Mouse (Mus musculus) embryonic facial prominence, embryonic 10.5 days (tissue): ENCODE results near the gene Cilp2. TPM values are rescaled to one million over a fixed set of nuclear protein-coding genes. Genes with fewer than 3 reads are reported as not detected.

Experiments
- DNase-seq: peaks from one replicate; pipeline ENCODE4 v3.0.0-alpha.2; 2017; ENCODE audit warnings: low spot score
- H3K27ac ChIP-seq: fragments of 300-500 bp; sonication (generic); replicated peaks from 2 replicates; pipeline ENCODE4 v1.5.1; 2016; ENCODE audit warnings: mild to moderate bottlenecking
- H3K27me3 ChIP-seq: fragments of 300-500 bp; sonication (generic); replicated peaks from 2 replicates; pipeline ENCODE4 v1.6.1; 2016; ENCODE audit warnings: low read depth, mild to moderate bottlenecking; ENCODE audit not compliant: poor library complexity, severe bottlenecking
- H3K36me3 ChIP-seq: fragments of 300-500 bp; sonication (generic); replicated peaks from 2 replicates; pipeline ENCODE4 v1.6.1; 2016; ENCODE audit warnings: mild to moderate bottlenecking, moderate library complexity
- H3K4me1 ChIP-seq: fragments of 300-500 bp; sonication (generic); 2 replicates; pipeline ENCODE4 v1.6.1; 2016
- H3K4me3 ChIP-seq: fragments of 300-500 bp; sonication (generic); 2 replicates; pipeline ENCODE4 v1.5.1; 2016; ENCODE audit warnings: mild to moderate bottlenecking, moderate library complexity
- H3K9me3 ChIP-seq: fragments of 300-500 bp; sonication (generic); 2 replicates; pipeline ENCODE4 v1.6.1; 2016; ENCODE audit warnings: mild to moderate bottlenecking
- WGBS: fragments of 180-500 bp; shearing (Covaris S2); methylation state at CpG from one replicate; pipeline ENCODE4 v1.1.7; 2016; 5-methylcytosine and 5-hydroxymethylcytosine counted together
- polyA plus RNA-seq: library from polyadenylated mRNA; unstranded; fragments of >200 nt; fragmentation: Nextera tagmentation; extraction: Ambion mirVana; gene quantifications from 2 replicates; pipeline ENCODE4 v1.2.1, GENCODE M21; 2016

Gene Cilp2
- polyA plus RNA-seq, 1 experiment from 2014 or later: 0.54 TPM

DNA sequence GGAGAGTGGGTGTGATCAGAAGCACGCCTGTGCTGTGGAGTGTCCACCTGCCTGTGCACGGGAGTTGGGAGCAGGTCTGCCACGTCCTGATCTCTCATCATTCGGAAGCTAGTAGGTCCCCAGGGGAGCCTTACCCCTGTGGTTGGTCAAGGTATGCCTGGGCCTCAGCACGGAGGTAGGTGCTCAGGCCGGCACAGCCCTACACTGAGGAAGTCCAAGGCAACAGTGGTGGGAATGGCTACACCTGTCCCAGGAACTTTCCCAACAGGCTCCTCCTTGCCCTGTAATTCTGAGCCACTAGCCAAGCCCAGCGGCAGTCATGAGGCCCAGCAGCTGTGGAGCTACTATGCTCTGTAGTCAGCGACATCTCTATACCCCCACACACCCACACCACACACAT is 7.8 kb downstream of the Cilp2 start:
- Histone ChIP-seq H3K27ac (no peak overlapping the region), H3K4me3 (no peak overlapping the region), H3K4me1 (peaks cover 22% of the 10 kb centered on the region), H3K27me3 (peaks cover 100% of the 10 kb centered on the region), H3K36me3 (no peaks in the 10 kb centered on the region), H3K9me3 (0 out of 2 replicates have a peak, but pooled peaks cover 4% of the 10 kb centered on the region)
- 63% methylated on average over 8 of the region's 8 CpGs for WGBS
- DNase-seq: no peak

GRCm38 (mm10) chr8:69877992-69878391 is 9.5 kb downstream of the Cilp2 start:
- Histone ChIP-seq H3K27me3 (peaks cover 94% of the 10 kb centered on the region), H3K9me3 (0 out of 2 replicates have a peak, but pooled peaks cover 4% of the 10 kb centered on the region), H3K4me1 (peaks cover 24% of the 10 kb centered on the region), H3K4me3 (no peak overlapping the region), H3K36me3 (no peaks in the 10 kb centered on the region), H3K27ac (no peak overlapping the region)
- whole genome bisulfite sequencing: 64% methylated on average over 3 of the region's 3 CpGs
- DNase-seq: no peak

DNA sequence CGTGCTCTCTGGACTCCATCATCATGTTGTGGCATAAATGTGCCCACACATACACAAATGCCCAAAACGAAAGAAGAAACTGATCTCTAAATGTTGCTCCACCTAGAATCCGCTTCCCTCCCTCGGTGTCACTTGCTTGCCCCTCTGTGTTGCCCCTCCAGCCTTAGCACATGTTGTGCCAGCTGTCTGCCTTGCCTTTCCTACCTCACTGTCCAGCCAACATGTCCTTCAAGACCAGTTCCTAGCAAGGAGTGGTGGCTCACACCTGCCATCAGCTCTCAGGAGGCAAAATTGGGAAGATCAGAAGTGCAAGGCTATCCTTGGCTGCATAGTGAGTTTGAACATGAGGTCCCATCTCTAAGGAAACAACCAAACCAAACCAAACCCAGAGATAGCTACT is 10.1 kb downstream of the Cilp2 start:
- H3K27me3 ChIP-seq: peaks cover 88% of the 10 kb centered on the region
- DNase-seq: no peak
- H3K36me3 ChIP-seq: no peaks in the 10 kb centered on the region
- no peak overlapping the region for H3K27ac ChIP-seq
- 83% methylated on average over 4 of the region's 4 CpGs for WGBS
- H3K4me3 ChIP-seq: no peak overlapping the region
- H3K9me3 ChIP-seq: 0 out of 2 replicates have a peak, but pooled peaks cover 4% of the 10 kb centered on the region
- peaks cover 22% of the 10 kb centered on the region for H3K4me1 ChIP-seq

DNA sequence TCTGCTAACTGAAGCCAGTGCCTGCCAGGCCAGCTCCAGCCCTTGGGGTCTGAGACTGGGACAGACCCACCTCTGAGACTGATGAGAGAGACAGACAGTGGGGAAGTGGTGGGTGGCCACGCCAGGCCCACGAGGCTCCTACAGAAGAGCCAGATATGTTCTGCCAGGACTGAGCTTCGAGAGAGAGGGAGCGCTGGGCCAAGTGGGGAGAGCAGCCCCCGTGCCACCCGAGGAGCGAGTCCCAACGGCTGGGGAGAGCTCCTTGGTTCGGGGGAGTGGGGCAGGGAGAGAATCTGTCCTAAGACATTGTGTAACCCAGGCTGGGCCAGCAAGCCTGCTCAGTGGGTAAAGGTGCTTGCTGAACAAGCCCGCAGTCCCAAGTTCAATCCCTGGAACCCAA is 10.5 kb downstream of the Cilp2 start:
- DNase-seq: no peak
- Histone ChIP-seq H3K4me3 (no peak overlapping the region), H3K27ac (no peak overlapping the region), H3K4me1 (peaks cover 18% of the 10 kb centered on the region), H3K36me3 (no peaks in the 10 kb centered on the region), H3K27me3 (peaks cover 84% of the 10 kb centered on the region), H3K9me3 (0 out of 2 replicates have a peak, but pooled peaks cover 4% of the 10 kb centered on the region)
- 77% methylated on average over 10 of the region's 10 CpGs for WGBS

- no peak for DNase-seq
- Histone ChIP-seq H3K9me3 (no peaks in the 10 kb centered on the region), H3K36me3 (no peaks in the 10 kb centered on the region), H3K4me1 (peaks cover 9% of the 10 kb centered on the region; the same call in 1 of the 2 replicates), H3K27me3 (peaks cover 75% of the 10 kb centered on the region), H3K27ac (peak overlapping the region; percentile 40; the same call in 1 of the 2 replicates), H3K4me3 (no peak overlapping the region)
- WGBS: 41% methylated on average over 10 of the region's 10 CpGs
These were observed 11.4 kb downstream of the Cilp2 start for GRCm38 (mm10) chr8:69876097-69876496.

- Histone ChIP-seq H3K27ac (no peak overlapping the region), H3K4me3 (no peak overlapping the region), H3K9me3 (no peaks in the 10 kb centered on the region), H3K4me1 (0 out of 2 replicates have a peak, but pooled peaks cover 8% of the 10 kb centered on the region), H3K27me3 (peaks cover 61% of the 10 kb centered on the region), H3K36me3 (no peaks in the 10 kb centered on the region)
- no peak for DNase-seq
- 84% methylated on average over 13 of the region's 13 CpGs for WGBS
These were observed 12.8 kb downstream of the Cilp2 start for GRCm38 (mm10) chr8:69874654-69875053.

DNA sequence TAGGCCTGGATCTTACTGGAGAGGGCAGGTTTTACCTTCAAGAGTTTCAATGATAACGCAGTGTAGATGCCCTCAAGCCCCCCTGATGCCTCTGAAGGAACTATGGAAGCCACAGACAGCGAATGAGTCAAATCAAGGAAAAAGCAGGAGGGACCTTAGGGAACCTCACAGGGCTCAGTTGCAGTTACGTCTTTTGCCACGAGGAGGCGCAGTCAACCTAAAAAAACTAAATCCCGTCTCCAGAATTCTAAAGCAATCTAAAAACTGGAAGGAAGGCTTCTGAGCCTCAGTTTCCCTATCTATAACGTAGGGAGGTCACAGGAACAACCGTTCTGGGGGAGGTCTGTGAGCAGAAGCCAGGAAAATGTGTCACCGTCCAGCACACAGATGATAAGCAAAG is 13.3 kb downstream of the Cilp2 start:
- 12% methylated on average over 9 of the region's 9 CpGs for WGBS

GRCm38 (mm10) chr8:69870907-69871306 is 16.6 kb downstream of the Cilp2 start:
- Histone ChIP-seq H3K4me3 (no peak overlapping the region), H3K4me1 (0 out of 2 replicates have a peak, but pooled peaks cover 8% of the 10 kb centered on the region), H3K36me3 (no peaks in the 10 kb centered on the region), H3K27me3 (peaks cover 23% of the 10 kb centered on the region), H3K27ac (no peak overlapping the region), H3K9me3 (no peaks in the 10 kb centered on the region)
- 83% methylated on average over 6 of the region's 6 CpGs for WGBS
- DNase-seq: no peak

More for the DNA sequence above, 13.3 kb downstream of the Cilp2 start:
- peak; percentile 71 for DNase-seq
- H3K9me3 ChIP-seq: no peaks in the 10 kb centered on the region
- H3K4me1 ChIP-seq: 0 out of 2 replicates have a peak, but pooled peaks cover 8% of the 10 kb centered on the region
- peaks cover 56% of the 10 kb centered on the region for H3K27me3 ChIP-seq
- no peak overlapping the region for H3K4me3 ChIP-seq
- no peak overlapping the region for H3K27ac ChIP-seq
- H3K36me3 ChIP-seq: no peaks in the 10 kb centered on the region

DNA sequence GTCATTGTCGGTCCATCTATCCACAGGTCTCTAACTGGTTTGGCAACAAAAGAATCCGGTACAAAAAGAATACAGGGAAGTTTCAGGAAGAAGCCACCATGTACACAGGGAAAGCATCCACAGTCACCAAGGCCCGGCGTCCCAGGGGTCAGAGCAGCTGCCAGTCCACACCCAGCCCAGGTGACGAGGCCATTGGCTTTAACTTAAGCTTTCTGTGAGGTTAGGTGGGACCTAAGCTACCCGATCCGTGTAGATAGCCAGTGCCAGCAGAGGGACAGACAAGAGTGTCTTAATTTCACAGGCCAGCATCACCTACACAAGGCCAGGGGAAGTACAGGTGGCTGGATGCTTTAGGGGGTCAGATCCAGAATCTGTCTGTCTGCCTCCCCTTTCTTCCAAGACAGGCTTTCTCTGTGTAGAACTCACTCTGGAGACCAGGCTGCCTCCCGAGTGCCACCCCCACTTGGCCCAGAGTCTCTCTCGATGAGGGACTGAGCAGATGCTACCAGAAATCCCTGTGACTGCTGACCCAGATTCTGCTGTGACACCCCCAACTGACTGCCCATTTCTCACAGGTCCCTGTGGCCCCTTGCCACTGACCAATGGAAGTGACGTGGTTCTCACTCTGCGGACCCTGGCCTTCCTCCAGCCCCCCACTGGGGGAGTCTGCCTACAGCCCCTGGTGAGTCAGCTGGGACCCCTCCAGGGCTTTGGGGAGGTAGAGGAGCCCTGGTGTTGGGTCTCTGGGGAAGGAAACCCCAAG is 17.3 kb downstream of the Cilp2 start:
- Histone ChIP-seq H3K4me3 (no peak overlapping the region), H3K27ac (no peak overlapping the region), H3K4me1 (0 out of 2 replicates have a peak, but pooled peaks cover 8% of the 10 kb centered on the region), H3K27me3 (peaks cover 16% of the 10 kb centered on the region; the same call in 1 of the 2 replicates), H3K9me3 (no peaks in the 10 kb centered on the region), H3K36me3 (no peaks in the 10 kb centered on the region)
- 83% methylated on average over 11 of the region's 11 CpGs for WGBS
- no peak for DNase-seq

DNA sequence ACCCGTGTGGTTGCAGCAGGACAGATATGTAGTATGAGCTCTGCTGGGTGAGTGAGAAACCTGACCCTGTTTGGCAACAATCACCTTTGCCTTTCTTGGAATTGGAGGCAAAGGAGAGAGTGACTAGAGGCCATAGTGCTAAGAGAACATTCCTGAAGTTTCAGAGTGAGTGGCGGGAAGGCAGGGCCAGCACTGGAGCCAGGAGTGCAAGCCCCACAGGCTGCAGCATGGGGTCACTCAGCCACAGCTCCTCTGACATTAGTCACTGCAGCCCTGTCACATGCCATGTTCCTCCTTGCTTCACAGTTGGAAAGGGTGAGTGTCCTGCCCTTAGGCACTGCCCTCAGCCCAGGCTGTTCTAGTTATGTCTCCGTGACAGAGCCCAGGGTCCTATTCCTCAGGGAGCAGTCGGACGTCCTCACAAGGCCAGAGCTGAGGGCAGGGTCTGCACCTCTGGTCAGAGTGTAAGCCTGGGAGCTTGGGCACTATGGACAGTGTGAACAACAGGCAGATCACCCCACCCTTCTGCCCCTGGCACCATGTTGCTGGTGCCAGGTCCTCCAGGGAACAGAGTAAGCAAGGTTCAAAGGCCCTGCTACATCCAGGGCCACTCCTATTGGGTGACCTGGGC is 19.7 kb downstream of the Cilp2 start:
- WGBS: 71% methylated on average over 5 of the region's 5 CpGs
- DNase-seq: no peak
- Histone ChIP-seq H3K4me3 (no peak overlapping the region), H3K4me1 (0 out of 2 replicates have a peak, but pooled peaks cover 5% of the 10 kb centered on the region), H3K27ac (no peak overlapping the region), H3K27me3 (no peaks in the 10 kb centered on the region), H3K9me3 (no peaks in the 10 kb centered on the region), H3K36me3 (peaks cover 6% of the 10 kb centered on the region; the same call in 1 of the 2 replicates)

DNA sequence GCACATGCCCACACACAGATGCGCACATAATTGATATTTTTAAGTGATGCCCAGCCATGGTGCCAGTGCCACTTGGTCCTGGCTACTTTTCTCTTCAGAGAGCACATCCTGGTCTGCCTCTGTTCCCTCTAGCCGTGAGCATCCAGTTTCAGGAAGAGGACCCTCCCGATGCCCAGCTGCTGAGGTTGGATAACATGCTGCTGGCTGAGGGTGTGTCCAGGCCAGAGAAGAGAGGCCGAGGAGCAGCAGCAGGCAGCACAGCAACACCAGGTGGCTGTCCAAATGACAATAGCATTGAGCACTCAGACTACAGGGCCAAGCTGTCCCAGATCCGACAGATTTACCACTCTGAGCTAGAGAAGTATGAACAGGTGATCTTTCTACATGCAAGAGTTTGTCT is 23.3 kb downstream of the Cilp2 start:
- no peak for DNase-seq
- Histone ChIP-seq H3K27me3 (no peaks in the 10 kb centered on the region), H3K27ac (no peak overlapping the region), H3K4me1 (0 out of 2 replicates have a peak, but pooled peaks cover 5% of the 10 kb centered on the region), H3K36me3 (peaks cover 12% of the 10 kb centered on the region), H3K4me3 (no peak overlapping the region), H3K9me3 (no peaks in the 10 kb centered on the region)
- 74% methylated on average over 5 of the region's 5 CpGs for WGBS

DNA sequence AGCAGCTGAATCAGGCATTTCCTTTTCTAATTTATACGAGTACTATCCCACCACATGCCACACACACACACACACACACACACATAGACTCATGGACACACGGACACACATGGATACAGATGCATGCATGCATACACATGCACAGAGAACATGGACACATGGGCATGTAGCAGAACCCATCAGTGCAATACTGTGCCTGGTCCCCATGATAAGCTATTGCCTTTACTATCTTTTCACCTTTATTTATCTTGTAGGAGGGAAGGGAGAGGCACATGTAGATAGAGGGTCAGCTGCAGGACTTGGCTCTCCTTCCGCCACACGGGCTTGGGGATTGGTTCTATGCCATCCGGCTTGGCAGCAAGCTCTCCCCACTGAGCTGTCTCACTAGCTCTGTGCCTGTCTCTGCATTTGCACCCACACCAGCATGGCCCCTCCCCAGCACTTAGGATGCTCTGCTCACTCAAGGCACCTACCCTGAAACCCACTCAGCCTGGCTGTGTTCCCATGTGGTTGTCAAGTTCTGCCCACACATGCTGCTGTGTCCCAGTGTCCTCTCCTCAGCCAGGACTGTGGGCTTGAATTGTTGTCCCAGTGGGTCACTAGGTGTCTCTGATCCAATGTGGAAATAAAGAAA is 24.0 kb downstream of the Cilp2 start:
- Histone ChIP-seq H3K4me3 (no peak overlapping the region), H3K36me3 (peaks cover 12% of the 10 kb centered on the region), H3K27ac (no peak overlapping the region), H3K27me3 (no peaks in the 10 kb centered on the region), H3K4me1 (0 out of 2 replicates have a peak, but pooled peaks cover 5% of the 10 kb centered on the region), H3K9me3 (no peaks in the 10 kb centered on the region)
- WGBS: 90% methylated on average over 5 of the region's 5 CpGs
- DNase-seq: no peak
